Mouse (Mus musculus) spleen, postnatal 14 days (tissue): ENCODE data around the gene Pltp.
A peak's percentile ranks its signal among the peaks of the same experiment; 100 is the strongest.

Experiments
- DNase-seq, 2 experiments: peaks; one replicate each; pipeline ENCODE4 v3.0.0; 2021 to 2022; ENCODE audit warnings: low spot score in 2 of 2

Pltp gene

GRCm38 (mm10) chr2:164850061-164850460, 7.5 kb downstream of the Pltp start:
- no peak for DNase-seq

GRCm38 (mm10) chr2:164845782-164846181, 11.7 kb downstream of the Pltp start:
- peak in 1 of 2 experiments; percentile 26 for DNase-seq

DNA sequence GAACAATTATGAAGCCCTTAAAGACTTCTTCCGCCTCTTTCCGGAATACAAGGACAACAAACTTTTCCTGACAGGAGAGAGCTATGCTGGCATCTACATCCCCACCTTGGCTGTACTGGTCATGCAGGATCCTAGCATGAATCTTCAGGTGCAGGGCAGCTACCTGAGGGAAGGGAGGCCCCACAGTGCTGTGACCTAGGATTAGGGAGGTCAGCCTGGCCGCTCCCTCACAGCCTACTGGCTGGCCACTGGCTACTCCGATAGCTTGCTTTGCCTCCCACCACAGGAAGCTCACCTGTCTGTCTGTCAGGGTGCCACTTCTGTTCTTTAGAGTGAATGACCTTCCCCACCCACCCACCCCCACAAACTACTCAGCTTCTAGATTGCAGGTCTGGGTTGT, 22.3 kb downstream of the Pltp start:
- no peak for DNase-seq

DNA sequence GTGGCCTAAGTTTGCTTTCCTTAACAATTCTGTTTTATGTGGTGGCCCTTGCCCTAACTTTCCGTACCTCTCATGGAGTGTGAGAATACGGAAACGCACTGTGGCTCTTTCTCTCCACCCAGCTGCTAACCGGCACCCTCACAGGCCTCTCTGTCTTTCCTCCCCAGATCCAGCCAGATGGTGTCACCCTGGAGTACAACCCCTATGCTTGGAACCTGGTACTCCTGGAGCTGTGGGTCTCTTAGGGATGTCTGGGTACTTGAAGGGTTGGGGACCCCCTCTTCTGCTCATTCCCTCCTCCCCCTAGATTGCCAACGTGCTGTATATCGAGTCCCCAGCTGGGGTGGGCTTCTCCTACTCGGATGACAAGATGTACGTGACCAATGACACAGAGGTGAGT, 23.0 kb downstream of the Pltp start:
- no peak for DNase-seq

DNA sequence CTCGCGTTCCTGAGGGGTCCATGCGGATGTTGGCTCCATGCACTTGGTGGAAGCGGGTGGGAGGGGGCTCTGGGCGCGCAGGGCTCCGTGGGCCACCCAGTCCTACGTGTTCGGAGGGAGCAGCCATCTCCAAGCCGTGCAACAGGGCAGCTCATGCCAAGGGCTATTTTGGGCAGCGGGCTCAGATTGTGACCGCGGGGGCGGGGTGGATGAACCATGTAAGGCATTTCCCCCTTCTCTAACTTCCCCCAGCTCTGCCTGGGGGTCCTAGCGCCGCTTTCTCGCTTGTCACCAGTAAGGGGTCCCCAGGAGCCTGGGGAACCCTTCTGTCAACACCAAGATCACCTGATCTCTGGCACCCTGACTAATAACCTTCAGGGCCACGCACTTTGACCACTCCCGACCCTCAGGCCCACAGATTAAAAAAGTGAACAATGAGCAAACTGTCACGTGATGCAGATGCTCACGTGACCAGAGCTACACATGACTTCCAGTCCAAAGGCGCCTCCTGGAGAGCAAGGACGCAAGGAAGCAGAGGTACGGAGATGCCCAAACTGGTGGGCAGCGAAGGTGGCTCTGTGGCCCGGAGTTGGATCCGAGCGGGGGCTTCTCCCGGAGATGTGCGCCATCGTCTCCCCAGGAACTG, 24.1 kb downstream of the Pltp start, which contains the start of gene Neurl2:
TSS of gene Neurl2 (minus strand) at position 143 of the 646 bp plus-strand sequence.
- peak; percentile 52 to 71 for DNase-seq

DNA sequence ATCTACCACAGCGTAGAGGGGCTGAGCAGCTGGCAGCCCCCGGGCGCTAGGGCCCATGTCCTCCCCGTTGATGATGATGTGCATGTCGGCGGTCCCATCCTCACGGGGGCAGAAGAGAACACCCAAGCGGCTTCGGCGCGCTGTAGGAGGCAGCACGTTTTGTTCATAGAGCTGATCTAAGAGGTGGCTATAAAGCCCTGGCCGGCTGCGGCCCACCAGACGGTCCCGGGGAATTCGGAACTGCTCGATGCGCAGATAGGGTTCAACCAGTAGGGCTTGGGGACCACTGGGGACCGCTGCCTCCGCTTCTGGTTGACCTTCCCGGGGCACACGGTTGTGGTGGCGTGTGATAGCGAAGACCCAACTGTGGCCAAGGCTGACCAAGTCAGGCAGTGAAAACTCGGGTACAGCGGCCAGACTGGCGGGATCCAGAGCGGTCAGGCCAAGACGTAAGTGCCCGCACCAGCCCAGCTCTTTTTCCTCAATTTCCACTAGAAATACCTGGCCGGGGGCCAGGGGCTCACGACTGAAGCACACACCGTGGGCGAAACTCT, 24.7 kb downstream of the Pltp start, which contains the start of gene Ctsa:
TSS of gene Ctsa (plus strand) at position 126 of the 554 bp plus-strand sequence.
- DNase-seq = peak; percentile 57 to 71

DNA sequence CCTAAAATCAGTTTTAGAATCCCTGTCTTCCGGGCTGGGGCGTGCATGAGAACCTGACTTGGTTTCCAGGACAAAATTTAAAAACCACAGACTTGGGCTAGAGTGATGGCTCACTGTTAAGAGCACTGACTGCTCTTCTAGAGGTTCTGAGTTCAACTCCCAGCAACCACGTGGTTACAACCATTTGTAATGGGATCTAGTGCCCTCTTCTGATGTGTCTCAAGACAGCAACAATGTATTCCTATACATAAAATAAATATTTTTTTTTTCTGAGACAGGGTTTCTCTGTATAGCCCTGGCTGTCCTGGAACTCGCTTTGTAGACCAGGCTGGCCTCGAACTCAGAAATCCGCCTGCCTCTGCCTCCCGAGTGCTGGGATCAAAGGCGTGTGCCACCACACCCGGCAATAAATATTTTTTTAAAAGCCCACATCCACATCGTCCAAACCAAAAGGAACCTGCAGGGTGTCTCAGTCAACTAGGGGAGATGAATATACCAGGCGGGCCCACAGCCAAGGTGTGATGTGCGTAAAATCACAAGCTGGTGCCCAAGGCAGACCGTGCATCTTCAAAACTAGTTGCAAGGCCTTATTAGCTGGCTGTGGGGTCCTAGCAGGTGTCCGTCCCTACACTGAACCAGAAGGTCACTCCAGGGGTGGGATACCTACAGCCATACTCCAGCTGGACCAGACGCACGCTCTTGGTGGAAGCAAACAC, 25.3 kb downstream of the Pltp start:
- DNase-seq = no peak

GRCm38 (mm10) chr2:164831029-164831428, 26.5 kb downstream of the Pltp start:
- no peak for DNase-seq

GRCm38 (mm10) chr2:164829090-164829489, 28.4 kb downstream of the Pltp start:
- DNase-seq = no peak

- DNase-seq = no peak
Observed at GRCm38 (mm10) chr2:164828437-164828836, 29.1 kb downstream of the Pltp start, which contains the start of gene Spata25. Spata25 (minus strand) TSS chr2:164828537.

GRCm38 (mm10) chr2:164827146-164827850, 30.2 kb downstream of the Pltp start:
- DNase-seq = no peak

DNA sequence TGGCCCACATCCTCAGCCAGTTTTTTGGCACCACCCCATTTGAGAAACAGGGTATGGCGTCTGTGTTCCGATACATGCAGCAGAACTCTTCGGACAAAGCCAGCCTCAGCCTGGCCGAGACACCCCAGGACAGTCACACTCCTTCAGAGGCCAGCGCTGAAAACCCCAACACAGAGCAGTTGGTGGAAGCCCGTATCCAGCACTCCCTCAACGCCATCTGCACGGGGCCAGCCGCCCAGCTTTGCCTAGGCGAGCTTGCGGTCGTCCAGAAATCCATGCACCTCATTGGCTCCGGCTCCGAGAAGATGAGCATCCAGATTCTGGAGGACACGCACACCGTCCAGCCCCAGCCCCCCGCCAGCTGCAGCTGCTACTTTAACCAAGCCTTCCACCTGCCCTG, 32.0 kb downstream of the Pltp start:
- no peak for DNase-seq

- no peak for DNase-seq
Observed at GRCm38 (mm10) chr2:164823969-164824368, 33.5 kb downstream of the Pltp start.

DNA sequence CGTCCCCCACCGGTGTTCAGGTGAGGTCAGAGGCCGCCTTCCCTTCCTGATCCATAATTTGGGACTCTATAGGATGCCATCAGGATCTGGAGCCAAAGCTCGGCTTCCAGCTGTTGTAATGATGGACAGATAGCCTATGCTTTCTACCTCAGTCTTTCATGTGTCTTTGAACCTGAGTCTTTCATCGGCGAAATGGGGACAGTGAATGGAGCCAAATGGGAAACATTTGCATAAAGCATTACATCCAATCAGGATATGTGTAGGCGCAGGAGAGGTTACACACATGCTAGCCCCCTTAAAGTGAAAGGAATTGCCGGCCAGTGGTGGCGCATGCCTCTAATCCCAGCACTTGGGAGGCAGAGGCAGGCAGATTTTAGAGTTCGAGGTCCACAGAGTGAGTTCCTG, 34.3 kb downstream of the Pltp start:
- no peak for DNase-seq

DNA sequence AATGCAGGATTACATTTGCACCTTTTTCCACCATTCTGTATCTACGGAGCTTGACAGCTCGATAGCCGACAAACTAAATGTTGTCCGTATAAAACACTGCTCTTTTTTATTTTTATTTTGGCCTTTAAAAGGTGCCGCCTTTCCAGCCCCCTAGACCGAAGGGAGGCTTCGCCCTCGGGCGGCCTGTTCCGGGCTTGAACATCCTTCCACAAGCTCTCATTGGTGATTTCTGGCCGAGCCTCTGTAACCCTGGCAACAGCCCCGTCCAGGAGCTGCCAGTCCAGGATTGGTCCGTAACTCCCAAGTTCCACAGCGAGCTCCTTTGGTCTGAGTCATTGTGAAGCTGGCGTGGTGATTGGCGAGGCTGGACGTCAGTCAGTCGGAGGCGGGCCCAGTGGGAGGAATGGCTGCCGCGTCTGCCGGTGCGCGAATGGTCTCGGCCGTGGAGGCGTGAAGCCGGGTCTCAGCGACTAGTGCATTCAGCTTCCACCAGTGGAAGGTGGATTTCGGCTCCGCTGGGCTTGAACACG, 34.8 kb downstream of the Pltp start, which contains the start of gene Zswim1:
TSS of gene Zswim1 (plus strand) at position 51 of the 530 bp plus-strand sequence.
- peak; percentile 100 for DNase-seq

- DNase-seq = no peak
Observed at GRCm38 (mm10) chr2:164821060-164821459, 36.5 kb downstream of the Pltp start.

GRCm38 (mm10) chr2:164817703-164818102, 39.8 kb downstream of the Pltp start:
- no peak for DNase-seq

DNA sequence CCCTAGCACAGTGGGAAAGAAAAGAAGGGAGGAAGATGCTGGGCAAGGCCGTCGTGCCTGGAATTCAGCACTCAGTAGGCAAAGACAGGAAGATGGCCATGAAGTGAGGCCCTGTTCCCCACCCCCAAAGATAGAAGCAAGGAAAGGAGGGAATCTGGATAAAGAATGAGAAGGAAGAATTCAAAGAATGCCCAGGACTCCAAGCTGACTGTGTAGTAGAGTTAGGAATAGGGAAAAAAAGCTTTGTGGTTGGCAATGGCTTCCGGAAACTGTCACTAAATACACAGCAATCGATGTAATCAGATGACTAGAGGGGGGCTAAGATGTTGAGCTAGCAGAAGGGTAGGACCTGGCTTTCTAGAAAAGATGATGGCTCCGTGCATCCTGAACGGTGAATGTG, 40.3 kb downstream of the Pltp start:
- DNase-seq = no peak

DNA sequence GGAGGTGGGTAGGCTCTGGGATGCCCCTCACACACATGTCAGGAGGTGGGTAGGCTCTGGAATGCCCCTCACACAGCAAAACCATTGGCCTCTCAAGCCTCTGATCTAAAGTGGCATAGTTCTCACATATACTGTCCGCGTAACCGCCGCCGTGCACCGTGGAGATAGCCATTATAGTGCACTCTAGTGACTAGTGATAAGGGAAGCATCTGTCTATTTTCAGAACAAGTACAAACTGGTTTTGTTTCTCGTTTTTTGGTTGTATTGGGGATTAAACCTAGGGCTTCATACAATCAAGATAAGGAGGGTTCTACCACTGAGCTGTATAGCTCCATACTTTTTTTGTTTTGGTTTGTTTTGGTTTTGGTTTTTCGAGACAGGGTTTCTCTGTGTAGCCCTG, 41.7 kb downstream of the Pltp start:
- DNase-seq = no peak

DNA sequence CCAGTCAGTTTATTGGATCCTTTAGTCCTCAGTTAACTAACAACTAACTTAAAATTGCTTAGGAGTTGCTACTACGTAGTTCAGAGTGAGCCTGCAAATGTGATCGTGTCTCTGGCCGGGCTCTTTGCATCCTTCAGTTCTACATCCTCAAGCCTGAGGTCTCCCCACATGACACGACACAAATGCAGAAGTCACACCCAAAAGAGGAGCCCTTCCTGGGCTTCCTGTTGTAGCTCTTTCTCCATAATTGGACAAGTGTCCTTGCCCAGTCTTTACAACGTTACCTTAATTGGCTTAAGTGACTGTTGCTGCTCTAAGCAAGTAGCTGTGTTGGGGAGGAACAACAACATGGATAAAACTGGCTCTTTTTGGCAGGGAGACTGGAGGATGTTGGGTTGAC, 42.2 kb downstream of the Pltp start:
- no peak for DNase-seq

DNA sequence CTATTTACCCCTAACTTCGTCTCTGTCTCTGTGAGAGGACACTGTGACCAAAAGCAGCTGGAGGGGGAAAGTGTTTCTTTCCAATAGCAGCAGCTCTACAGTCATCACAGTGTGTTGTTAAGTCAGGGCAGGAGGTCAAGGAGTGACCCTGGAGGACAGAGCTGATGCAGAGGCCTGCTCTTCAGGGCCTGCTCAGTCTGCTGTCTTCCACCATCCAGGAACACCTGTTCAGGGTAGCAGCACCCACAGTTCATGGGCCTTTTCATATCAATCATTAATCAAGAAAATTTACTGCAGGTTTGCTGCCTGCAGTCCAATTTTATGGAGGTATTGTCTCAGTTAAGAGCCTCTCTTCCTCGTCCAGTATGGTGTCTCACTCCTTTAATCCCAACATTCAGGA, 44.0 kb downstream of the Pltp start:
- DNase-seq = no peak

DNA sequence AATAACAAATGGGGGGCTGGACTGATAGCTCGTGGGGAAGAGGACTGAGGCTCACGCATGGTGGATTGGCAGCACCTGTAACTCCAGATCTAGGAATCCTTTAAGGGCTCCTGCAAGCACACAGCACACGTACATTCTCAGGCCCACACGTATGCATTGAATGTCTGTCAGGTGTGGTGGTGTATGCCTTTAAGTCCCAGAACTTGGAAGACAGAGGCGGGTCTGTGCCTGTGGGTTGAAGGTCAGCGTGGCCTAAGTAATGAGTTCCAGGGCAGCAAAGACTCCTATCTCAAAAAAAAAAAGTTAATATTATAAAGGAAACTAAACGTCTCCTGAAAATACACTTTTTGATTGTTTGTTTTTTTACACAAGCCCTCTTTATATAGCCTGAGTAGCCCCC, 50.9 kb downstream of the Pltp start:
- no peak for DNase-seq
